Mouse (Mus musculus): ENCODE results near the gene Crebl2.

DNA sequence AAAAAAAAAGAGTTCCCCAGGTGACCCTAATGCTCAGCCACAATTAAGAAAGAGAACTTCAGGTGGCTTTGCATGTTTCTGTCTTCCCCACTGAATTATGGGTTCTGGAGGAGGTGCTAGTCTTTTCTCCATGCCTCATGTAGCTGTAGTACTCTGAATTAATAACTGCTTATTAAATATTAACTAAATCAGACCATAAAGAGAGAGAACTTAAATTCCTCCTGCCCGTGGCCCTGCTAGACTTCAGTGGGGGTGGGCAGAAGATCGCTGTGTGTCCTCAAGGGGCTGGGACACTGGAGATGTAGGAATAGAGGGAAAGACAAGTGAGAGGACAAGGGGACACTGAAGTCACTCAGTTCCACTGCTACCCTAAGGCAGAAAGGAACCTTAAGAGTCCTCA is 42.3 kb downstream of the Crebl2 start:
- TF ChIP-seq POLR2A (IDR thresholded peaks at IDR 0.05; ENCODE audit: borderline replicate concordance, low read depth, low read length): no peak
- TF ChIP-seq CTCF (IDR thresholded peaks at IDR 0.05; ENCODE audit: low read depth, low read length): no peak
